ENCODE assay signal across 8 mouse cellular contexts in the genomic region with DNA sequence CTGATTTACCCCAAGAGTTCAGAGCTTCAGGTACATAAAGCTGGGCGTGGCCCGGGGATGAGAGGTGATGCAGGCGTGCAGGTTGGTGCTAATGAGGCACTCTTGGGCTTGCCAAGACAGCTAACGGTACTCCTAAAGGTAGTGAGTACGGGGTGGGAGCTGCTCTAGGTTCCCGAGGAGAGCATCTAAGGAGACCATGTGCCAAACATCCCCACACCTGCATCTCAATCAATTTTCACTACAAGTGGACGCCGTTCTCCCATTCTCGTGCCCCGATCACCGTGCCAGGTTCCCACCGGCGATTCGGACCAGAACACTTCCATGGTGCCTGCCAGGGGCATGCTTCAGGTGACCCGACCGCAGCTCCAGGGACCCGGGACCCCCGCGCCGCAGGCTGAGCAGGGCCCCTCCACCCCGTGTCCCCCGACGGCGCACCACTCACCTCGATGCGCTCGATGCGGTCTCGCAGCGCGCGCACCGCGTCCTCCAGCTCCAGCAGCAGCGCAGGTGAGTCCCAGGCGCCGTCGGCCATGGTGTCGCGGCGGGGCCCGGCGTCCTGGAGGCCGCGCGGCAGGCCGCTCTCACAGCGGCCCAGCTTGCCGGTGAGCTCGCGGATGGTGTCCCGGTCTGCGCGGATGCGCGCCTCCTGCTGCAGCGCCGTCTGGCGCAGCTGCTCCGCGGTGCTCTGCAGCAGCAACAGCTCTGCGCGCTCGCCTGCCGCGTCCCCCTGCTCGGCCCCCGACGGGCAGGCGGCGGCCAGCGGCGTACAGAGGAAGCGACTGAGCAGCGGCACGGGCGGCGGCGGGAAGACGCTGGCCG. TPM values are rescaled to one million over a fixed set of nuclear protein-coding genes. Genes with fewer than 3 reads are reported as not detected.
DNase-seq lines count a peak whose midpoint lies in the region; ATAC-seq lines count a peak whose summit lies in the region.

No protein-coding gene starts in this region.

- peak overlapping the region; percentile 91 for H3K4me2 ChIP-seq in embryonic facial prominence, embryonic 14.5 days (ENCODE audit: low read depth, low read length)
- peak overlapping the region; percentile 73 for H3K4me2 ChIP-seq in midbrain, embryonic 12.5 days (replicated peaks)

- no peaks in the 10 kb centered on the region for H3K9me3 ChIP-seq in embryonic facial prominence, embryonic 14.5 days (ENCODE audit: control insufficient read depth, low read length)
- no peaks in the 10 kb centered on the region for H3K9me3 ChIP-seq in midbrain, embryonic 12.5 days

- no peak overlapping the region for H3K27ac ChIP-seq in embryonic facial prominence, embryonic 14.5 days (replicated peaks; ENCODE audit: low read depth, low read length)
- H3K27ac ChIP-seq in midbrain, embryonic 12.5 days (replicated peaks): peak overlapping the region; percentile 75

- peak overlapping the region; percentile 63 for H3K4me3 ChIP-seq in embryonic facial prominence, embryonic 14.5 days (ENCODE audit: low read depth, low read length)
- H3K4me3 ChIP-seq in midbrain, embryonic 12.5 days: peak overlapping the region; percentile 64

- H3K27me3 ChIP-seq in embryonic facial prominence, embryonic 14.5 days (replicated peaks; ENCODE audit: control insufficient read depth, insufficient read depth, low read length): peaks cover 56% of the 10 kb centered on the region
- peaks cover 76% of the 10 kb centered on the region for H3K27me3 ChIP-seq in midbrain, embryonic 12.5 days

- peaks cover 10% of the 10 kb centered on the region for H3K4me1 ChIP-seq in embryonic facial prominence, embryonic 14.5 days (ENCODE audit: control insufficient read depth, insufficient read depth, low read length)
- H3K4me1 ChIP-seq in midbrain, embryonic 12.5 days: peaks cover 15% of the 10 kb centered on the region

- peak overlapping the region; percentile 71 for H3K9ac ChIP-seq in embryonic facial prominence, embryonic 14.5 days (ENCODE audit: low read depth, low read length)
- peak overlapping the region; percentile 72 for H3K9ac ChIP-seq in midbrain, embryonic 12.5 days (replicated peaks)

- DNase-seq in frontal cortex, postnatal 10 days (ENCODE audit: low spot score in 2 of 2): no peak
- peak; percentile 43 for DNase-seq in CD4-positive helper T cell, adult 2 months (ENCODE audit: low read depth, low spot score)
- peak; percentile 59 for DNase-seq in embryonic facial prominence, embryonic 14.5 days (ENCODE audit: low spot score)
- DNase-seq in induced T-regulatory cell, adult 2 months (ENCODE audit: low read depth): peak; percentile 40
- DNase-seq in left cerebral cortex, adult 8-10 months (ENCODE audit: low spot score in 2 of 2): no peak

- no peaks in the 10 kb centered on the region for H3K36me3 ChIP-seq in embryonic facial prominence, embryonic 14.5 days (ENCODE audit: control insufficient read depth, insufficient read depth, low read length)
- no peaks in the 10 kb centered on the region for H3K36me3 ChIP-seq in midbrain, embryonic 12.5 days

- peak; percentile 35 for ATAC-seq in frontal cortex, adult (ENCODE audit: low TSS enrichment)
- peak; percentile 53 for ATAC-seq in embryonic facial prominence, embryonic 14.5 days (ENCODE audit: low read depth)
- ATAC-seq in midbrain, embryonic 12.5 days (ENCODE audit: low FRiP score, low read depth): peak; percentile 65
- no peak for ATAC-seq in monocyte, adult 5-6 weeks (replicated peaks; ENCODE audit: insufficient number of reproducible peaks, low FRiP score, low TSS enrichment, poor library complexity, severe bottlenecking)

- WGBS in embryonic facial prominence, embryonic 14.5 days: 10% methylated on average over 41 of the region's 81 CpGs
- WGBS in midbrain, embryonic 12.5 days: 4% methylated on average over 81 of the region's 81 CpGs

RNA-seq across cellular contexts. Expression of a gene that starts 0.8 kb away (rescaled TPM):
- 3.2 and 3.4 TPM in 2 replicates for polyA plus RNA-seq in embryonic facial prominence, embryonic 14.5 days (2014; fragmentation: Nextera tagmentation; extraction: Ambion mirVana)
- 8.7 and 11.7 TPM in 2 replicates for polyA plus RNA-seq in midbrain, embryonic 12.5 days (2016; fragmentation: Nextera tagmentation; extraction: Ambion mirVana)
- total RNA-seq in left cerebral cortex, adult 8-10 months (2022): 100 to 1,000 TPM; 506 to 553 (median 527) TPM
- 0.10 TPM in 1 of 3 replicates, not detected in the others for total RNA-seq in monocyte, adult 5-6 weeks (2017)

RNA-seq across cellular contexts. Expression of a gene that starts 26.1 kb away (rescaled TPM):
- 50.0 and 59.5 TPM in 2 replicates for polyA plus RNA-seq in embryonic facial prominence, embryonic 14.5 days (2014; fragmentation: Nextera tagmentation; extraction: Ambion mirVana)
- 72.4 and 77.9 TPM in 2 replicates for polyA plus RNA-seq in midbrain, embryonic 12.5 days (2016; fragmentation: Nextera tagmentation; extraction: Ambion mirVana)
- total RNA-seq in left cerebral cortex, adult 8-10 months (2022): 10 to 100 TPM; 49.3 to 56.8 (median 52.9) TPM
- total RNA-seq in monocyte, adult 5-6 weeks (2017): 8.3 to 15.0 TPM (median 9.1 TPM) in 3 replicates

RNA-seq across cellular contexts. Expression of a gene that starts 30.3 kb away (rescaled TPM):
- polyA plus RNA-seq in embryonic facial prominence, embryonic 14.5 days (2014; fragmentation: Nextera tagmentation; extraction: Ambion mirVana): 0.80 TPM in 1 of 2 replicates, not detected in the other
- polyA plus RNA-seq in midbrain, embryonic 12.5 days (2016; fragmentation: Nextera tagmentation; extraction: Ambion mirVana): 0.45 TPM in 1 of 2 replicates, not detected in the other
- 10 to 100 TPM; 14.8 to 25.9 (median 19.3) TPM for total RNA-seq in left cerebral cortex, adult 8-10 months (2022)
- total RNA-seq in monocyte, adult 5-6 weeks (2017): not detected in 3 replicates

RNA-seq across cellular contexts. Expression of a gene that starts 30.7 kb away (rescaled TPM):
- polyA plus RNA-seq in embryonic facial prominence, embryonic 14.5 days (2014; fragmentation: Nextera tagmentation; extraction: Ambion mirVana): 50.2 and 54.4 TPM in 2 replicates
- polyA plus RNA-seq in midbrain, embryonic 12.5 days (2016; fragmentation: Nextera tagmentation; extraction: Ambion mirVana): 45.5 and 45.7 TPM in 2 replicates
- 100 to 1,000 TPM; 293 to 319 (median 310) TPM for total RNA-seq in left cerebral cortex, adult 8-10 months (2022)
- total RNA-seq in monocyte, adult 5-6 weeks (2017): 2.5 to 7.1 TPM (median 6.5 TPM) in 3 replicates

Comparison
In these comparisons a context has a peak if more than half of its experiments do, and no peak if none do; other contexts are left out.
1. DNase-seq: peak in CD4-positive helper T cell, adult 2 months (single experiment), embryonic facial prominence, embryonic 14.5 days (single experiment) and induced T-regulatory cell, adult 2 months (single experiment); none in frontal cortex, postnatal 10 days (0 of 2) and left cerebral cortex, adult 8-10 months (0 of 2).
2. RNA of a gene that starts 0.8 kb away (total RNA-seq): 506 to 553 TPM in left cerebral cortex, adult 8-10 months; 0.10 TPM in monocyte, adult 5-6 weeks; every median in the first group is over 100 times any median in the second.
3. RNA of a gene that starts 30.3 kb away (total RNA-seq): 14.8 to 25.9 TPM in left cerebral cortex, adult 8-10 months; not detected in monocyte, adult 5-6 weeks; every median in the first group is over 10 times any median in the second.